Comparison of ENCODE assay signal across 15 mouse cellular contexts in the genomic region with DNA sequence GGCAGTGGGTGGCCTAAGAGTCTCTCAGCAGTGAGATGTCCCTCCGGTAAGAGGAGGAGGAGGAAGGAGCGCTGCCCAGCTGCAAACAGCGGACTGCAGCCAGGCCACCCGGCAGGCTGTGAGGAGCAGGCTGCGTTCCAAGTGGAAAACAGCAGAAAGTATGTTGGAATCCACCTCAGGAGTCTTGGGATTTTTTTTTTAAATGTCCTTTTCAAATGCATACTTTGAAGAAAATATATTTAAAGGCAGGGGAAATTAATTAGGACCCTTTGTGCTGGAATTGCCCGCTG. TPM values are rescaled to one million over a fixed set of nuclear protein-coding genes. Genes with fewer than 3 reads are reported as not detected.
DNase-seq lines count a peak whose midpoint lies in the region; ATAC-seq and TF ChIP-seq lines count a peak whose summit lies in the region.
"Had no signal": no experiment of that assay in that cellular context is flagged by ENCODE, and none has a peak within 500 bp of the region (broad histone marks: within the 10 kb centered on the region; RNA-seq: fewer than 3 reads in every experiment).

No protein-coding gene starts in this region.

- H3K4me1 ChIP-seq in lung, postnatal 0 days (ENCODE audit: insufficient read depth, low read depth, low read length), result no peaks in the 10 kb centered on the region
- peaks cover 19% of the 10 kb centered on the region for H3K4me1 ChIP-seq in limb, embryonic 14.5 days (ENCODE audit: control insufficient read depth, insufficient read depth, low read length)
- H3K4me1 ChIP-seq: heart, embryonic 15.5 days; neural tube, embryonic 12.5 days had no signal

- H3K36me3 ChIP-seq in lung, postnatal 0 days (ENCODE audit: insufficient read depth, low read length), result no peaks in the 10 kb centered on the region
- no peaks in the 10 kb centered on the region for H3K36me3 ChIP-seq in limb, embryonic 14.5 days (ENCODE audit: control insufficient read depth, insufficient read depth, low read length)
- H3K36me3 ChIP-seq: heart, embryonic 15.5 days; neural tube, embryonic 12.5 days had no signal

- DNase-seq in heart, postnatal 4 days, result peak; percentile 25
- no peak for DNase-seq in heart, adult 11 months
- DNase-seq in lung, postnatal 4 days, result peak; percentile 10 to 28
- DNase-seq in lung, postnatal 0 days (ENCODE audit: low spot score), result no peak
- DNase-seq in gastrocnemius, postnatal 10 days, result peak; percentile 61
- DNase-seq in limb, embryonic 14.5 days (ENCODE audit: low spot score), result peak; percentile 56
- DNase-seq in cerebellum, adult 11-12 months, result no peak
- DNase-seq in thymus, postnatal 36 days, result no peak
- DNase-seq: cerebellum, postnatal 36 days; kidney, adult 9 months had no signal

- H3K9me3 ChIP-seq in lung, postnatal 0 days (ENCODE audit: low read length), result no peaks in the 10 kb centered on the region
- no peaks in the 10 kb centered on the region for H3K9me3 ChIP-seq in limb, embryonic 14.5 days (ENCODE audit: control insufficient read depth, low read length)
- H3K9me3 ChIP-seq: heart, embryonic 15.5 days had no signal

- ATAC-seq in lung, postnatal 0 days, result no peak
- ATAC-seq in limb, embryonic 14.5 days (ENCODE audit: low FRiP score, low read depth), result no peak
- ATAC-seq: forebrain, embryonic 16.5 days; hindbrain, embryonic 16.5 days had no signal

- no peak overlapping the region for H3K4me2 ChIP-seq in lung, postnatal 0 days (replicated peaks; ENCODE audit: low read depth, low read length)
- peak overlapping the region; percentile 19; the same call in 1 of the 2 replicates for H3K4me2 ChIP-seq in limb, embryonic 14.5 days (replicated peaks; ENCODE audit: low read depth, low read length, severe bottlenecking)
- H3K4me2 ChIP-seq: heart, embryonic 15.5 days; liver, embryonic 11.5 days; neural tube, embryonic 12.5 days had no signal

- no peaks in the 10 kb centered on the region for H3K27me3 ChIP-seq in lung, postnatal 0 days (replicated peaks; ENCODE audit: insufficient read depth, low read length)
- H3K27me3 ChIP-seq in limb, embryonic 14.5 days (ENCODE audit: control insufficient read depth, insufficient read depth, low read length), result no peaks in the 10 kb centered on the region
- H3K27me3 ChIP-seq: heart, embryonic 15.5 days; neural tube, embryonic 12.5 days had no signal

- TF ChIP-seq POLR2A in limb, embryonic 14.5 days (IDR thresholded peaks at IDR 0.05; ENCODE audit: borderline replicate concordance, extremely low read depth, insufficient read depth, insufficient read length), result no peak

- TF ChIP-seq EP300 in lung, postnatal 0 days (IDR thresholded peaks at IDR 0.05), result no peak

- TF ChIP-seq CTCF in lung, postnatal 0 days (IDR thresholded peaks at IDR 0.05), result no peak

- no peak overlapping the region for H3K9ac ChIP-seq in lung, postnatal 0 days (replicated peaks; ENCODE audit: low read depth)
- H3K9ac ChIP-seq in limb, embryonic 14.5 days (ENCODE audit: low read depth, low read length, severe bottlenecking), result no peak overlapping the region
- H3K9ac ChIP-seq: heart, embryonic 15.5 days; neural tube, embryonic 12.5 days had no signal

- H3K27ac ChIP-seq in lung, postnatal 0 days (ENCODE audit: low read length), result no peak overlapping the region
- H3K27ac ChIP-seq in limb, embryonic 14.5 days (replicated peaks; ENCODE audit: low read depth, low read length), result peak overlapping the region; percentile 79
- H3K27ac ChIP-seq: heart, embryonic 15.5 days; neural tube, embryonic 12.5 days had no signal

- WGBS in lung, postnatal 0 days, result 35% methylated on average over 6 of the region's 6 CpGs
- 35% methylated on average over 6 of the region's 6 CpGs for whole genome bisulfite sequencing in limb, embryonic 14.5 days

- H3K4me3 ChIP-seq in lung, postnatal 0 days (ENCODE audit: low read depth, low read length), result no peak overlapping the region
- H3K4me3 ChIP-seq in limb, embryonic 14.5 days (replicated peaks; ENCODE audit: low read length), result no peak overlapping the region
- H3K4me3 ChIP-seq: heart, embryonic 15.5 days; neural tube, embryonic 12.5 days had no signal

RNA-seq across cellular contexts. Expression of a gene that starts 54.3 kb away (rescaled TPM):
- total RNA-seq in heart, postnatal 4 days (2021), result 10 to 100 TPM; 16.2 to 16.9 TPM
- polyA plus RNA-seq in lung, postnatal 0 days (2015; fragmentation: Nextera tagmentation; extraction: Ambion mirVana), result 13.9 and 15.8 TPM in 2 replicates
- 10 to 100 TPM; 10.6 to 12.4 TPM for total RNA-seq in gastrocnemius, postnatal 10 days (2021)
- polyA plus RNA-seq in limb, embryonic 14.5 days (2012; rRNA removed), result 20.8 and 29.8 TPM in 2 replicates
- polyA plus RNA-seq in limb, embryonic 14.5 days (2014; fragmentation: Nextera tagmentation; extraction: Ambion mirVana), result 10.3 and 11.0 TPM in 2 replicates

Comparison
In these comparisons a context has a peak if more than half of its experiments do, and no peak if none do; other contexts are left out.
1. DNase-seq: peak in heart, postnatal 4 days (single experiment), lung, postnatal 4 days (2 of 2), gastrocnemius, postnatal 10 days (single experiment) and limb, embryonic 14.5 days (single experiment); none in heart, adult 11 months (single experiment), lung, postnatal 0 days (single experiment), cerebellum, adult 11-12 months (single experiment) and thymus, postnatal 36 days (0 of 2).